Mouse (Mus musculus): Measurements from ENCODE around the gene Atp8a2. TPM values are rescaled to one million over a fixed set of nuclear protein-coding genes. Genes with fewer than 3 reads are reported as not detected.
"Not testable (repeated sequence)": the region's sequence is repeated elsewhere in the genome, so short reads cannot be mapped to it uniquely, and the experiment has no call there.

Gene Atp8a2
- total RNA-seq, 1 experiment from 2014 or later: 0.57 TPM

DNA sequence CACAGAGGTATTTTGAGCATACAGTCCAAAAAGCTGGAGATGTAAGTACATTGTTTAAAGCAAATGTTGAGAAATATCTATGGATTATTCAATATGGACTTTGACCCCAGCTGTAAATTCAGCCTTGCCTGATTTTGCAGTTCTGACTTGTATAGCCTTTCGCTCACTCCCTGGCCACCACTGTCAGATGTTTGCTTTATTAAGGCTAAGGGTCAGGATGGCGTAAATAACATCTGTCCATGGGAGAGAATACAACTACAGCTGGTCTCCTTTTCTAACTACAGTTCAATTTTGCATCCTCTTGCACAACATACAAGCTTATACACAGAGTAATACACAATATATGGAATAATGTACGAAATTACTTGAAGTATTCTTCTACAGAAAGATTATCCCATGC is 316.1 kb downstream of the Atp8a2 start:
- ATAC-seq (replicated peaks; ENCODE audit: insufficient number of reproducible peaks, low FRiP score, low TSS enrichment, poor library complexity, severe bottlenecking): no peak

DNA sequence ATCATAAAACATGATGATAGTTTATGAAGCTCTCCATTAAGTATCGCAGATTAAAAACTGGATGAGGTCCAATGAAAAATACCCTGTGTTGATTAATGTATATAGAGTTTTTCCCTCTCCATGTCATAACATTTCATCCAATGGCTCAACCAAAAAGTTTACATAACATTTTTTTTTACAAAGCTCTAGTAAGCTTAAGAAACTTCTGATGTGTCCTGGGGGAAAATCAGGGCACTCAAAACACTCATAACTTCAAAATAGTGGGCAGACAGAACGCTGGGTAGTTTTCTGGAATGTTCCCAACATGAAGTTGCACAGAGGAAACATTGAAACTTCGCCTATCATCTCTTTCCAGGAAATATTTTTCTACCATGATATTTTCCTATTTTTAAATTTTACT is 318.7 kb downstream of the Atp8a2 start:
- no peak for ATAC-seq (replicated peaks; ENCODE audit: insufficient number of reproducible peaks, low FRiP score, low TSS enrichment, poor library complexity, severe bottlenecking)

DNA sequence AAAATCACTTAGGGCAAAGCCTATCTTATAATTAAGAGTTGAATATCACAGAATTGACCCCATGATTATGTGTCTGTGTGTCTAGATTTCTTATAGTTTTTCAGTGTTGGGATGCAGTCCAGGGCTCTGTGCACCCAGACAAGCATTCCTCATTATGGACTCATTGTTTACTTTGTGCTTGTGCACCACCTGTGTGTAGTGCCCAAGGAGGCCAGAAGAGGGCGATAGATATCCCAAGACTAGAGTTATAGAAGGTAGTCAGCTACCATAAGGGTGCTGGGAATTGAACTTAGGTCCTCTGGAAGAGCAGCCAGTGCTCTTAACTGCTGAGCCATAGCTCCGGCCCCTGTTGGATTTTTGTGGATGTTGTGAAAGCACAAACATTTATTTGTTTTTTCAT is 320.5 kb downstream of the Atp8a2 start:
- no peak for ATAC-seq (replicated peaks; ENCODE audit: insufficient number of reproducible peaks, low FRiP score, low TSS enrichment, poor library complexity, severe bottlenecking)

DNA sequence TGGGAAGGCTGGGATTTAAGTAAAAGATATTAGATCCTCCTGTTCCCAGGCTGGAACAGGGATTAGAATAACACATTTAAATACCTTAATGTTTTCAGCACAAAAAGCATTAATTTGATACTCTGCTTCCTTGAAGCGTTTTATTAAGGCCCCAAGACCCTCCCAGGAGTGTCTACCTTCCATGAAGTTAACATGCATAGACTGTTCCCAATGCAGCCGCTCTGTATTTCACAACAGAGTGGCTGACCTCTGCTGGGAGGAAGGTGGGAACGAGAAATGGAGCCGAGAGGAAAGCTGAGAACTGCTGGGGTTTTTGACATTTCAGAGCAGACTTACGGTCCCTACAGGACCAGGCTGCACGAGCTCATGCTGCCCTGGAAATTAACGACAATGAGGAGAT is 328.6 kb downstream of the Atp8a2 start:
- ATAC-seq (replicated peaks; ENCODE audit: insufficient number of reproducible peaks, low FRiP score, low TSS enrichment, poor library complexity, severe bottlenecking): no peak

DNA sequence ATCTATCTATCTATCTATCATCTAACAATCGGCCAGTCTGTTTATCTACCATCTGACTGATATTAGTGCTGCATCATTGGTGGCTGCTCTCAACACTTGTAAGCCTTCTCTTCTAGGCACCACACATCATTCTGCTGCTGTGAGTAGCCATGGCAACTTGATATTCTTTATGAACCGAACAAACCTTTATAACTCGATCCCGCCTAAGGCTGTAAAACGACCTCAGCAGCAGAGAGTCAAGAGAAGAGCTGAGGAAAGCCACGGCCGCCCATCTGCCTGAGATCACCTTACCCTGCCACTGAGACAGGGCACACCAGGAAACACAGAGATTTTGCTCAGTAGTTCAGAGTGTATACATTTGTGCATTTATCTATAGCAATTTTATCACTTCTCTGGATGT is 329.2 kb downstream of the Atp8a2 start:
- no peak for ATAC-seq (replicated peaks; ENCODE audit: insufficient number of reproducible peaks, low FRiP score, low TSS enrichment, poor library complexity, severe bottlenecking)

DNA sequence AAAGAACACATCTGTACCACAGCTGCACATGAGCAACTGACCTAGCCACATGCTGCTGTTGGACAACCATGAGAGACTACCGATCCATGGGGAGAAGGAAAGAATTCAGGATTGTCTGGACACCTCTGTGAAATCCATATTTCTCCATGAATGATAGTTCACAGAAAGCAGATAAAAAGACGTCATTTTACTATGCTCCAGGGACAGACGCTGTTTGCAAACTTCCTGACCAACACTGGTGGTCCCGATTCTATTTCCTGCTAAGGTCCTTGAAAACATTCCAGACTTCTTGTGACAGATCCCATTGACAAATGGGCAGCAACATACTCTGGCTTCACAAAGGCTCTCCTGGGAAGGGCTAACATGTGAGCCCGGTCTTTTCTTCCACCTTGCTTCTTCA is 331.0 kb downstream of the Atp8a2 start:
- no peak for ATAC-seq (replicated peaks; ENCODE audit: insufficient number of reproducible peaks, low FRiP score, low TSS enrichment, poor library complexity, severe bottlenecking)

DNA sequence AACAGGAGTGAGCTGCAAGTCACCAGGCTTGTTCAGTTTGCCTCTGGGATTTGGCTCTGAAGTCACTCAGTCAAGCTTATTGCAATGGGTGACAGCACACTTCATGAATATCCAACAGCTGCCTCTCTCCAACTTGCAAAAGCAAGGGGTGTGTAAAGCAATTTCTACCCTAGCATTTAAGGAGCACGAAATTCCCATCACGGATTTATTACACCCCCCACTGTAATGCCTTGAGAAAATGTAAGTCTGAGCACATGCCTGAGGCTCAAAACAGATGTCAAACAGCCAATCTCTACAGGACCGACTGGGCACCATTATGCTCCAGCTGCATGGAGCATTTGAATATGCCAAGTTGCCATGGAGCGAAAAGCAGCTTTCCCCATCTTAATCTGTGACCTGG is 334.6 kb downstream of the Atp8a2 start:
- ATAC-seq (replicated peaks; ENCODE audit: insufficient number of reproducible peaks, low FRiP score, low TSS enrichment, poor library complexity, severe bottlenecking): no peak

DNA sequence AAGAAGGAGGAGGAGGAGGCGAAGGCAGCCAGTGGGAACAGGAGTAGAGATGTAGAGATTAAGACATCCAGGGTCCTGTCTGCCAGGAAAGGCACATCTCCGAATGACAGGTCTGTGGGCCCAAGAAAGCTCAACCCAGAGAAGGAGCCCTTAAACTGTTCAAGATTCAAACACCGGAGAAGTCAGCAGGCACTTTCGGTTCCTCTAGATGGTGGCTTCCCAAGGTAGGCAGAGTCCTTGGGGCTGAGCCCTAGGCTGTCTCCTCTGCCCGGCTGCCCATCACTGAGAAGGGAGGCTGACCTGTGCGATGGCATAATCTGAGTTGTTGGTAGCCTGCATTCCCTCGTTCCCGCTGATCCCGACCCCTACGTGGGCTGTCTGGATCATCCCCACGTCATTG is 337.1 kb downstream of the Atp8a2 start:
- ATAC-seq (replicated peaks; ENCODE audit: insufficient number of reproducible peaks, low FRiP score, low TSS enrichment, poor library complexity, severe bottlenecking): no peak

DNA sequence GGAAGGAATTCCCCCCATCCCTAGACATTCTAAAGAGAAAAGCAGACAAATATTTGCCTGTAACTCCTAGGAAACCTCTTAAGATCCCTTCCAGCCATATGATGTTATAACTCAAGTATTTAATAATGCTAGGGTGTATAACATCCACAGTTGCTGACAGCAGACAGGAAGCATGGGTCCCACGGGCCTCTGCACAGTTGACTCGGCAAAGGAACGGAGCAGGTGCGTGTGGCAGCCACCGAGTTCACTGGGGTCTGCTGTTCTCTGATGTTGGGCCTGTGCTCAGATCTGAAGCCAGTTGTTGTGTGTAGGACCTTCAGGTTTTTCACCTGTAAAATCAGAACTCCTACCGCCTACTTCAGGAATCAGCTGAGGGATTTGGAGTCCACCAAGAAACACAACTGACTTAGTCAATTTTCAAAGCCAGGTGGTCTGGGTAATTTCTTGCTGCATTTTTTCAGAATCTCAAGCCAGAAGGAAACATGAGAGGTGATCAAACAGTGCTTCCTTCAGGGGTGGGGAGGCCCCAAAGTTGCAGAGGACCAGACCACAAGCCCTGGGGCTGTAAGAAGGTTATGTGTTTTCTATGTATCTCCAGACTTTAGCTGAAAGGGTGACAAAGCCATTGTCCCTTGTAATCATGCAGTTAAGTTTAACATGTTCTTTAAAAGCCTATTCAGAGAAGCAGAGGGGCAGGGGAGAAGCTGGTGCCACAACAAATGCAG is 338.3 kb downstream of the Atp8a2 start:
- no peak for ATAC-seq (replicated peaks; ENCODE audit: insufficient number of reproducible peaks, low FRiP score, low TSS enrichment, poor library complexity, severe bottlenecking)

DNA sequence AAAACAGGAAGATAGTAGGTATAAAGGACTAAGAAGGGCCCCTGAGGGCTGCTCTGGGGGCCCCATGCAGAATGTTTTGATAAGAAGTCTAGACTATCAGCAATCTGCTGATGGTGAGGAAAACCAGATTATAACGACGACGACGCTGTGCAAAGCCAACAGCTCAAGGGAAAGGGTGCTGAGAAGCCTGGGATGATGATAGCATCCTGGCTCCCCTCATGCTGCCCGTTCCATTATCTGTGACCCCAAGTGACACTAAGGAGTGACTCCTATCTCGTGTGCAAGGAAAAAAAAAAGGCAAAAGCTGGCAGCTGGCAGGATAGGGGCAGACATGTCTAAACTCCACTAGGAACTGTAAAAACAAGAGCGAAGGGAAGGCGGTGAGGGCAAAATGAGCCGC is 343.8 kb downstream of the Atp8a2 start:
- ATAC-seq (replicated peaks; ENCODE audit: insufficient number of reproducible peaks, low FRiP score, low TSS enrichment, poor library complexity, severe bottlenecking): no peak

DNA sequence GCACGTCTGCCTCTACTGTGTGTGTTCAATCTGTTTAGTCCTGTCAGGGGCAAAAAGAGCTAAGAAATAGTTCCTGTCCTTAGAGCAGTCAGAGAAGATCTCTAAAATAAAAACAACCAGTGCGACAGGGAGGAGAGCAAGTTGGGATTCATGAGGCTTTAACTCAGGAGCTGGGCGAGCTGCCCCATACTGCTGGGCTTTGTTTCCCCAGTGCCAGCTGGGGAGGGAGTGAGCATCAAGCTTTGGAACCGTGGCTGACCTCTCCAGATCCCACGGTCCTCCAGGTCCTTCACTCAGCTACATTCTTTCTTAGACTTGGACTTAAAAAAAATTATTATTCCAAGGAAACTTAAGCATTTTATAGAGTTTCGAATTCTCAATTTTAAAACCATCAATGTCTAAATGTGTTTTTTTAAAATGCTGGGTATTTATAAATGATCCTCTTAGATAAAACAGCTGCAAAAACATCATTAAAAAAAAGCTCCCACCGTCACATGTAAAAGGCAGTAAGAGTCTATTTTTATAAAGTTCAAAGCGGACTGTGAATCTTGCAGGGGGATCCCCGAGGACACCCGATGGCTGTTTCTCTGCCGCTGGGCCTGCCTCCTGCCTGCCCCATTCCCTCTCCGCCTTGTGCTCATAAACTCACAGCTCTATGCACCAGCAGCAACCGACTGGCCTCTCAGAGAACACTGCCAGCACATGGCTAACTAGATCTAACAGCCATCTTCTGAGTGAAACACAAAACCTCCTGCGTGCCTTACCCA is 350.2 kb downstream of the Atp8a2 start:
- ATAC-seq (replicated peaks; ENCODE audit: insufficient number of reproducible peaks, low FRiP score, low TSS enrichment, poor library complexity, severe bottlenecking): no peak

DNA sequence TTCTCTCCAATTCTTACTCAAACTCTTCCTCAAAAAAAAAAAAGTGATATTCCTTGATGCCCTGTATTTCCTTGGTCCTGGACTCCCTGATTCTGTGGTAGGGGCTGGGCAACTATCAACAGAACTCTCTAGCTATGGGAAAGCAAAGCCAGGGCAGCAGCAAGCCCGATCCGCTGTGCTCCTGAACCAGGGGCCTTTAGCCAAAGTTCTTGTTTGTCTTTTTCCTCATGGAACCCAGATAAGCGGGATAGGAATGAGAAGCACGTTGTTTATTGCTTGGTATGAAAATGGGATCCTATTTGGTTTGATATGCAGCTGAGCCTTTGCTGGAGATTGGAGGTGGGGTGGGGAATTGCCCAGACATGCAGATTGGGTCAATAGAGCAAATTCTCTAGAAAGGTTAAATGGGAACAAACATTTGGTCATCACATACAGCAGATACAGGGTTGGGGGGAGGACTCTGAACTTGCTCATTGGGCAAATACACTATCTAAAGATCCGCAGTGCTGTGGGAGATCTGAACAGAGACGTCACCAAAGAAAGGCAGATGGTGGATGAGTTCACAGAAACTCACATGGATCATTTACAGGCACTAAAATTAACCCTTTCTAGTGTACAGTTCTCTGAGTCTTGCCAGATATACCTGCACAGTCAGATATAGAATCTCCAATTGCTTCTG is 353.6 kb downstream of the Atp8a2 start:
- ATAC-seq (replicated peaks; ENCODE audit: insufficient number of reproducible peaks, low FRiP score, low TSS enrichment, poor library complexity, severe bottlenecking): no peak

DNA sequence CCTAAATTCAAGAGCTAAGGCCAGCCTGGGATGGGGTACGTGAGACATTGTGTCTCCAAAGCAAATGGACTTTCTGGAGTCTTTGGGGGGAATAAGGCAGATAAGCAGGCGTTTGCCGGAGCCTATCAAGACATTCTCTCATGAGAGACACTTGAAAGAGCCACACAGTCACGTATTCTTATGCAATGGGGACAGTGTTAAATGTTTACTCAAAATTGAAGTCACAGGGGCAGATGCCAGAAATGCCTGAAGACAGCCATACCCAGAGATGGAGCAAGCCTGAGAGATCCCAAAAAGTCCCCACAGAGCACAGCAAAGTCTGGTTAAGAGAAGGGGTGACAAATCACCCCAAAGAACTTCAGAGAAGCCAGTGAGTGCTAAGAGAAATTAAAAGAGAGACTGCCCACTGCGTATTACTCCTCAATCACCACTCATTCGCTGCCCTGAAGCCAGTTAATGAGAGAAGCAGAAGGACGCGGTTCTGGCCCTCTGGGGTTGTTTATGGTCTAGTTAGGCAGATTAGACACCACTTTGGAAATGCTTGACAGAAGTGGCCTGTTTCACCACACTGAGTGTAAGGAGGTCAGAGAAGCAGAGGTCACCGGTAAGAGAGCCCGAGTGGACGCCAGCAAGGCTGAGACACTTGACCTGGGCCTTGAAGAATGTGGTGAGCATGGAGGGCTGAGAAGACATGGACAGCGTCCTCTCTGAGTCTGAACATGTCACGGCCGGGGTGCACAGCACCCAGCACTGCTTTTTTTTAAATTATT is 356.8 kb downstream of the Atp8a2 start:
- no peak for ATAC-seq (replicated peaks; ENCODE audit: insufficient number of reproducible peaks, low FRiP score, low TSS enrichment, poor library complexity, severe bottlenecking)

DNA sequence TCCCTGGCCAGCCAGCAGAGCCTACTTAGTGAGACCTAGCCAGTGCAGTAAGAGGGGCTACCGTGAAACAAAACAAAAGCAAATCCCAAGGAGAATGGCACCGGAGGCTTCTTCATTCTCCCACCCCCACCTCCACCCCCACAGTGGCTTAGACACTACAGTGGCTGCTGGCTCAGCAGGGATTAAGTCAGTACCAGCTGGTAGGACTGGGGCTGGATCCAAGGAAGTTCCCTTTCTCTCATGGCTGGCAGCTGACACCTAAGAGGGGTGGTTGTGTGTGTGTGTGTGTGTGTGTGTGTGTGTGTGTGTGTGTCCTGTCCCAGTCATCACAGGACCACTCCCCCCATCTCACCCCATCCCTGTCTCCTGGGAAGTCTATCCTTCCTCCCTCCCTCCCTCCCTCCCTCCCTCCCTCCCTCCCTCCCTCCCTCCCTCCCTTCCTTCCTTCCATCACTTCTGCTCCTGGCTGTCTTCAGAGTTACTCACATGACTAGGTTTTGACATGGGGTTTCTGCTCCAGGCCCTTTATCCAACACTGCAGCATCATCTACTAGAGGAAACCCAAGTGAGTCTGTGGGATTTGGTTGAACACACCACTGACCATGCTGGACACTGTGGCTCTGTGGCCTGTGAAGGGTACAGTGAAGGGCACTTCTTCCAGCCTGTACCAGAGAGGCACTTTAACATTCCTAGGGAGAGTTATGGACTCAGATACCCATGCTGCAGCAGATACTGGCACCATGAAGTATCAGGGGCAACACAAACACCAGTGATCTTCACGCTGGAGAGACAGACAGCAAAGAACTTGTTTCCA is 358.3 kb downstream of the Atp8a2 start:
- ATAC-seq (replicated peaks; ENCODE audit: insufficient number of reproducible peaks, low FRiP score, low TSS enrichment, poor library complexity, severe bottlenecking): not testable (repeated sequence)

DNA sequence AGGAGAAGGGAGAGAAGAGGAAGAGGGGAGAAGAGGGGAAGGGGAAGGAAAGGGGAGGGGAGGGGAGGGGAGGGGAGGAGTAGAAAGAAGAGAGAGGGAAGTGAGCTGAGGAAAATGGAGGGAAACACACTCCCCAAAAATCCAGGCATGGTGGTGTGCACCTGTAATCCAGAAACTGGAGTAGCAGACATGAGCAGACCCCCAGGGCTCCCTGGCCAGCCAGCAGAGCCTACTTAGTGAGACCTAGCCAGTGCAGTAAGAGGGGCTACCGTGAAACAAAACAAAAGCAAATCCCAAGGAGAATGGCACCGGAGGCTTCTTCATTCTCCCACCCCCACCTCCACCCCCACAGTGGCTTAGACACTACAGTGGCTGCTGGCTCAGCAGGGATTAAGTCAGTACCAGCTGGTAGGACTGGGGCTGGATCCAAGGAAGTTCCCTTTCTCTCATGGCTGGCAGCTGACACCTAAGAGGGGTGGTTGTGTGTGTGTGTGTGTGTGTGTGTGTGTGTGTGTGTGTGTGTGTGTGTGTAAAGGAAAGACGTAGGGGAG is 359.2 kb downstream of the Atp8a2 start:
- ATAC-seq (replicated peaks; ENCODE audit: insufficient number of reproducible peaks, low FRiP score, low TSS enrichment, poor library complexity, severe bottlenecking): not testable (repeated sequence)

DNA sequence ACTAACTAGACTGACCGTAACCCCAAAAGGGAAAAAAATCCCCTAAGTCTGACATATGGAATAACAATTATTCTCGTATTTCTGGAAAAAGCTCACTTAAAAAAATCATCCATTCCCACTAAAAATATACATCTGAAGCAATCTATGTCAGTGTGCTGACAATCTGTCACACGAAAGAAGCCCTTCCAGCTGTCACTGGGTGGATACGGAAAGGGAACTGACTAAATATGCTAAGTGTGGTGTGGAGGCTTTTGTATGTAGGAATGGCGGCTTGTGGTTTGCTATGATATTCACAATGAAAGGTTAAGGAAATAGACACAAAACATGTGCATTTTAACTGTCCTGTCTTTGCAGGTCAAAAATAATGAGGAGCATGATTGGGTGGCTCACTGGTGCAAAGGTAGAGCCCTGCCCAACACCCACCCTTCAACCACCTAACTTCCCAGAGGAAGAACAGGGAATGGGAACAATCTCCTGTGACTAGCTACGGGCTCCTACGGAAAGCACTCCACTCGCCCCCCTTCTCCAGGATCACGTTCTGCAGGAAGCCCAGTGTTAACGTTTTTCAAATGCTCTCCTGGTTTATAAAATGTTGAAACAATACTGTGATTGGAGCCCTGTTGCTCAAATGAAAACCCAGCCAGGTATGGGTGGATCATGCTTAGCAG is 360.0 kb downstream of the Atp8a2 start:
- no peak for ATAC-seq (replicated peaks; ENCODE audit: insufficient number of reproducible peaks, low FRiP score, low TSS enrichment, poor library complexity, severe bottlenecking)

DNA sequence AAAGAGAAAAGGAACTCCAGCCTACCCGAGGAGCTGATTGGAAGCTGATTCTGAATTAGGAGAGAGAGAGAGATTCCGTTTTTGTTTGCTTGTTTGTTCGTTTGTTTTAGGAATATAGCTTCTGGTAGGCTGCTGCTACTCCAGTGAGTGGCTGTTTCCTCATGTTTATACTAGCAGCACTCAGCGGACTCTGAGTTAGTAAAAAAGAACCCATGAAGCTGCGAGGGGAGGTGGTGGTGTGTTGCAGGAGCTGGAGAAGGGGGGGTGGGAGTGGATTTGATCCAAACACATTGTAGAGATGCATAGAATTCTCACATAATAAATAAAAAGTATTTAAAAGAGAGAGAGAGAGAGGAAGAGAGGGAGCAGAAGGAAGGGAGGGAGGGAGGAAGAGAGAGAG is 367.4 kb downstream of the Atp8a2 start:
- ATAC-seq (replicated peaks; ENCODE audit: insufficient number of reproducible peaks, low FRiP score, low TSS enrichment, poor library complexity, severe bottlenecking): no peak

DNA sequence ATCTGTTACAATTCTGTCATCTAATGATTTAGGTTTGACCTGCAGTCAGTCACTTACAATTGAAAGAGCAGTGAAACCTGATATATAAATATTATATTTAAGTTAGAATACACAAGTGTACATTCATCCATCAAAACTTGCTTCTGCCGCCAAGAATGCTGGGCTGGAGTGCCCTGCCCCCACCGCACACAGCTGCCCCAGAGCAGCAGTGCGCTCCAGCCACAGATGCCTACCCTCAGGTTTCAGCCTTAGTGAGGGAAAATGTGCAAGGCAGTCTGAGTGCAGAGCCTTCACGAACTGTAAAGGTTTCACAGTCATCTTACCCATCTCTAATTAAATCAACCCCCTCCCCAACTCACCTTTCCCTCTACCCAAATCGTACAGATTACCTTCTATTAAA is 369.6 kb downstream of the Atp8a2 start:
- no peak for ATAC-seq (replicated peaks; ENCODE audit: insufficient number of reproducible peaks, low FRiP score, low TSS enrichment, poor library complexity, severe bottlenecking)
